Mouse (Mus musculus): ENCODE measurements at regions not wholly inside any gene's neighbourhood (a gene's known extent, or its start where the extent isn't known, plus 50 kb on each side); places are given as distances from the start of the nearest gene placed in this dataset.

GRCm38 (mm10) chr15:103627085-103627484, 62.2 kb upstream of the Glycam1 start:
- intact Hi-C loops (cut with DNase I): no loop called here
- DNase-seq (ENCODE audit: low spot score in 2 of 2): peak; percentile 10 to 51

Measured in left cerebral cortex, postnatal 25 days (tissue).